Mouse (Mus musculus) ES-E14 (cell line): ENCODE results near the gene Map3k5.

ENCODE experiments used
- HCFC1 ChIP-seq: IDR thresholded peaks from 2 replicates; pipeline ENCODE4 v1.6.1; 2012; ENCODE audit warnings: low read length, inconsistent platforms, borderline replicate concordance; ENCODE audit not compliant: insufficient read depth
- MAFK ChIP-seq: IDR thresholded peaks from 2 replicates; pipeline ENCODE4 v1.6.1; 2014; ENCODE audit warnings: mild to moderate bottlenecking, low read depth, low read length, inconsistent platforms; ENCODE audit not compliant: insufficient read depth
- ZC3H11A ChIP-seq: IDR thresholded peaks from 2 replicates; pipeline ENCODE4 v1.6.1; 2012; ENCODE audit warnings: low read depth, mild to moderate bottlenecking, inconsistent platforms, low read length, borderline replicate concordance
- ZNF384 ChIP-seq: IDR thresholded peaks from 2 replicates; pipeline ENCODE4 v1.6.1; 2012; ENCODE audit warnings: low read depth, low read length, inconsistent platforms

DNA sequence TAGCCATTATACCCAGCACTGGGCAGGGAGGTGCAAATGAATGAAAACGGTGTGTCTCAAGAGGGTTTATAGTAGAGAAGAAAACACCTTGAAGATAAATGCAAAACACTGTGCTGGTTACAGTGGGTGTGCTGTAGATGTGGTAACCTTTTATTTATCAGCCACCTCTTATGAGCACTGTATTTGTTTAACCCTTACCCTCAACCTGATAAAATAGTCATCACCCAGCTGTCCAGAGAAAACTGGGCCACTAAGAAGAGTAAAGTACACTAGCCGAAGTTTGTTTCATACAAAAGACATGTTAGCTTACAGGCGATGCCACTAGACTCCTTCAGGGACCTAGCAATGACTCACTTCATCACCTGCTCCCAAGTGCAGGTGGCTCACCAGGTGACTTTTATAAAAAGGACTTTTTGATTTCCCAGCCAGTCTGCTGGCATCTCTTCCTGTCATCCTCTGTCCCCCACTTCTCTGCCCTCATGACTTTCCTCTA lies 235.0 kb downstream of the Map3k5 start:
- TF ChIP-seq ZC3H11A (no peak), MAFK (no peak), ZNF384 (no peak), HCFC1 (no peak)
